ENCODE assay signal across 12 mouse cellular contexts in genomic region chr3:52068885-52069284, GRCm38 (mm10). TPM values are rescaled to one million over a fixed set of nuclear protein-coding genes. Genes with fewer than 3 reads are reported as not detected.
A peak's percentile ranks its signal among the peaks of the same experiment; 100 is the strongest.
DNase-seq lines count a peak whose midpoint lies in the region; ATAC-seq and TF ChIP-seq lines count a peak whose summit lies in the region.
"Had no signal": no experiment of that assay in that cellular context is flagged by ENCODE, and none has a peak within 500 bp of the region (broad histone marks: within the 10 kb centered on the region; RNA-seq: fewer than 3 reads in every experiment).

No protein-coding gene starts in this region.

- TF ChIP-seq EP300 in heart, adult 2 months (IDR thresholded peaks at IDR 0.05; ENCODE audit: insufficient read depth, low read depth, low read length): no peak

- H3K79me2 ChIP-seq in heart, adult 2 months (replicated peaks; ENCODE audit: control insufficient read depth, insufficient read depth, low read length): no peaks in the 10 kb centered on the region

- H3K36me3 ChIP-seq in heart, embryonic 11.5 days (ENCODE audit: control insufficient read depth, insufficient read depth, low read length): no peaks in the 10 kb centered on the region
- no peaks in the 10 kb centered on the region for H3K36me3 ChIP-seq in heart, adult 2 months (ENCODE audit: control insufficient read depth, insufficient read depth, low read length)
- no peaks in the 10 kb centered on the region for H3K36me3 ChIP-seq in kidney, embryonic 14.5 days (ENCODE audit: control insufficient read depth, insufficient read depth, low read length)
- H3K36me3 ChIP-seq in thymus, adult 2 months (ENCODE audit: control insufficient read depth, insufficient read depth, low read length): no peaks in the 10 kb centered on the region
- H3K36me3 ChIP-seq: forebrain, embryonic 12.5 days had no signal

- ATAC-seq in heart, embryonic 11.5 days (replicated peaks; ENCODE audit: insufficient number of reproducible peaks, low FRiP score, low TSS enrichment): no peak
- no peak for ATAC-seq in kidney, embryonic 14.5 days (ENCODE audit: low FRiP score, low TSS enrichment)

- H3K9ac ChIP-seq in heart, embryonic 11.5 days (ENCODE audit: low read depth, low read length): no peak overlapping the region
- no peak overlapping the region for H3K9ac ChIP-seq in heart, adult 2 months (ENCODE audit: low read depth, low read length)
- H3K9ac ChIP-seq in kidney, embryonic 14.5 days (ENCODE audit: low read depth, low read length): no peak overlapping the region; the same call in 1 of the 2 replicates

- intact Hi-C loops in heart, adult 2 months (cut with DNase I): loop anchor here (2.0 kb wide), 1 partner anchor 20 kb away; no protein-coding TSS in a partner anchor
- intact Hi-C loops in left cerebral cortex, postnatal 25 days (cut with DNase I): loop anchor here (1.0 kb wide), 1 partner anchor 33 kb away; no protein-coding TSS in a partner anchor

- H3K27me3 ChIP-seq in heart, embryonic 11.5 days (ENCODE audit: control insufficient read depth, insufficient read depth, low read length): no peaks in the 10 kb centered on the region
- no peaks in the 10 kb centered on the region for H3K27me3 ChIP-seq in heart, adult 2 months (ENCODE audit: control insufficient read depth, insufficient read depth, low read length)
- H3K27me3 ChIP-seq in kidney, embryonic 14.5 days (ENCODE audit: control insufficient read depth, insufficient read depth, low read length): no peaks in the 10 kb centered on the region
- no peaks in the 10 kb centered on the region for H3K27me3 ChIP-seq in thymus, adult 2 months (ENCODE audit: control insufficient read depth, insufficient read depth, low read length)
- H3K27me3 ChIP-seq: forebrain, embryonic 12.5 days had no signal

- WGBS in heart, embryonic 11.5 days (ENCODE audit: insufficient replicate concordance): 63% methylated on average over 3 of the region's 3 CpGs
- WGBS in heart, adult 2 months: 87% methylated on average over 3 of the region's 3 CpGs
- 77% methylated on average over 3 of the region's 3 CpGs for WGBS in kidney, embryonic 14.5 days
- 40% methylated on average over 3 of the region's 3 CpGs for WGBS in thymus, adult 2 months

- DNase-seq in heart, adult 2 months: no peak
- DNase-seq in kidney, adult 18-20 months: no peak
- no peak for DNase-seq in thymus, adult 2 months
- no peak for DNase-seq in thymus, postnatal 36 days
- no peak for DNase-seq in left cerebral cortex, postnatal 25 days (ENCODE audit: low spot score in 2 of 2)
- no peak for DNase-seq in right cerebral cortex, postnatal 10 days (ENCODE audit: low spot score in 2 of 2)
- DNase-seq: adrenal gland, postnatal 10 days; cerebellum, adult 18-20 months; right cerebral cortex, postnatal 25 days had no signal

- TF ChIP-seq POLR2A in heart, adult 2 months (IDR thresholded peaks at IDR 0.05; ENCODE audit: insufficient read depth, low read depth, low read length): no peak
- TF ChIP-seq POLR2A in thymus, adult 2 months (IDR thresholded peaks at IDR 0.05; ENCODE audit: control insufficient read depth, extremely low read depth, insufficient read depth, low read length, poor library complexity): no peak

- no peak overlapping the region for H3K4me3 ChIP-seq in heart, embryonic 11.5 days (ENCODE audit: low read depth, low read length)
- no peak overlapping the region for H3K4me3 ChIP-seq in heart, adult 2 months
- no peak overlapping the region for H3K4me3 ChIP-seq in kidney, embryonic 14.5 days (ENCODE audit: low read length)
- no peak overlapping the region for H3K4me3 ChIP-seq in thymus, adult 2 months (ENCODE audit: control insufficient read depth, insufficient read depth, low read length)

- H3K4me1 ChIP-seq in heart, embryonic 11.5 days (ENCODE audit: control insufficient read depth, insufficient read depth, low read length): peaks cover 18% of the 10 kb centered on the region
- peaks cover 4% of the 10 kb centered on the region; the same call in 1 of the 2 replicates for H3K4me1 ChIP-seq in heart, adult 2 months (ENCODE audit: control insufficient read depth, insufficient read depth, low read length)
- peaks cover 16% of the 10 kb centered on the region for H3K4me1 ChIP-seq in kidney, embryonic 14.5 days (ENCODE audit: control insufficient read depth, insufficient read depth, low read length)
- H3K4me1 ChIP-seq in thymus, adult 2 months (replicated peaks; ENCODE audit: control insufficient read depth, insufficient read depth, low read length): peaks cover 14% of the 10 kb centered on the region

- peak overlapping the region; percentile 73; the same call in 1 of the 2 replicates for H3K4me2 ChIP-seq in heart, embryonic 11.5 days
- peak overlapping the region; percentile 69; the same call in 1 of the 2 replicates for H3K4me2 ChIP-seq in kidney, embryonic 14.5 days (replicated peaks; ENCODE audit: low read depth, low read length)

- no peak overlapping the region for H3K27ac ChIP-seq in heart, embryonic 11.5 days (ENCODE audit: low read depth, low read length)
- no peak overlapping the region for H3K27ac ChIP-seq in heart, adult 2 months
- H3K27ac ChIP-seq in kidney, embryonic 14.5 days (ENCODE audit: low read depth, low read length): no peak overlapping the region
- peak overlapping the region; percentile 8; the same call in 1 of the 2 replicates for H3K27ac ChIP-seq in thymus, adult 2 months (ENCODE audit: control insufficient read depth, insufficient read depth, low read length)

- no peaks in the 10 kb centered on the region for H3K9me3 ChIP-seq in heart, embryonic 11.5 days (replicated peaks; ENCODE audit: control insufficient read depth, low read length)
- H3K9me3 ChIP-seq in kidney, embryonic 14.5 days (ENCODE audit: control insufficient read depth, low read length): no peaks in the 10 kb centered on the region
- H3K9me3 ChIP-seq: forebrain, embryonic 12.5 days had no signal

- TF ChIP-seq CTCF in heart, adult 2 months (IDR thresholded peaks at IDR 0.05): no peak
- TF ChIP-seq CTCF in thymus, adult 2 months (IDR thresholded peaks at IDR 0.05; ENCODE audit: borderline replicate concordance, control insufficient read depth, extremely low read depth, insufficient read depth, low read length, poor library complexity): no peak

RNA-seq across cellular contexts. Expression of gene Maml3, which starts 36.0 kb away (rescaled TPM):
- polyA plus RNA-seq in heart, embryonic 11.5 days (2014; fragmentation: Nextera tagmentation; extraction: Ambion mirVana): 2.1 and 2.6 TPM in 2 replicates
- total RNA-seq in heart, adult 2 months (2021): 1 to 10 TPM; 2.7 to 2.8 TPM
- polyA plus RNA-seq in heart, adult 2 months (2012; rRNA removed): 1.9 and 2.0 TPM in 2 replicates
- 8.4 and 9.4 TPM in 2 replicates for polyA plus RNA-seq in kidney, embryonic 14.5 days (2014; fragmentation: Nextera tagmentation; extraction: Ambion mirVana)
- 3.5 and 4.0 TPM in 2 replicates for polyA plus RNA-seq in thymus, adult 2 months (2012; rRNA removed)
- total RNA-seq in left cerebral cortex, postnatal 25 days (2021): 10 to 100 TPM in 1 of 2 experiments, 1 to 10 TPM in 1; 9.9 to 10.1 TPM
